Comparison of ENCODE assay signal across 8 mouse cellular contexts in genomic region chr16:29734738-29735250, GRCm38 (mm10).
DNase-seq lines count a peak whose midpoint lies in the region; ATAC-seq lines count a peak whose summit lies in the region.

No protein-coding gene starts in this region.

- peak overlapping the region; percentile 63 to 81 for H3K27ac ChIP-seq in heart, embryonic 14.5 days (replicated peaks in 1 of 2; ENCODE audit: control insufficient read depth in 1 of 2, insufficient read depth in 1 of 2, low read depth in 2 of 2, low read length in 2 of 2)
- peak overlapping the region; percentile 53; the same call in 1 of the 2 replicates for H3K27ac ChIP-seq in kidney, embryonic 14.5 days (ENCODE audit: low read depth, low read length)

- ATAC-seq in heart, embryonic 14.5 days (ENCODE audit: insufficient number of reproducible peaks, insufficient read depth, low FRiP score, low read depth), result peak; percentile 70
- peak; percentile 51 for ATAC-seq in kidney, embryonic 14.5 days (ENCODE audit: low FRiP score, low TSS enrichment)

- H3K4me1 ChIP-seq in heart, embryonic 14.5 days (ENCODE audit: control insufficient read depth in 2 of 2, insufficient read depth in 2 of 2, low read length in 2 of 2), result peaks cover 17 to 27% of the 10 kb centered on the region in 2 experiments
- H3K4me1 ChIP-seq in kidney, embryonic 14.5 days (ENCODE audit: control insufficient read depth, insufficient read depth, low read length), result peaks cover 18% of the 10 kb centered on the region

- peak overlapping the region; percentile 55 for H3K4me2 ChIP-seq in heart, embryonic 14.5 days (ENCODE audit: low read length)
- H3K4me2 ChIP-seq in kidney, embryonic 14.5 days (replicated peaks; ENCODE audit: low read depth, low read length), result no peak overlapping the region; the same call in 1 of the 2 replicates

- peak overlapping the region in 1 of 2 experiments; percentile 14; a peak in 1 of 4 replicates for H3K4me3 ChIP-seq in heart, embryonic 14.5 days (ENCODE audit: control insufficient read depth in 1 of 2, insufficient read depth in 1 of 2, low read depth in 1 of 2, low read length in 2 of 2)
- no peak overlapping the region for H3K4me3 ChIP-seq in kidney, embryonic 14.5 days (ENCODE audit: low read length)

- no peaks in the 10 kb centered on the region for H3K9me3 ChIP-seq in heart, embryonic 14.5 days (ENCODE audit: control insufficient read depth, low read length)
- H3K9me3 ChIP-seq in kidney, embryonic 14.5 days (ENCODE audit: control insufficient read depth, low read length), result no peaks in the 10 kb centered on the region

- peak; percentile 47 to 51 for DNase-seq in cerebellum, postnatal 10 days
- DNase-seq in cerebellum, postnatal 25 days, result no peak
- peak; percentile 85 for DNase-seq in embryo, embryonic 9.5 days (ENCODE audit: extremely low spot score)
- peak; percentile 49 for DNase-seq in lung, postnatal 14 days
- peak; percentile 81 for DNase-seq in yolk sac, embryonic 10.5 days (ENCODE audit: low spot score)
- DNase-seq in urinary bladder, postnatal 25 days (ENCODE audit: low spot score), result no peak

- no peaks in the 10 kb centered on the region for H3K36me3 ChIP-seq in heart, embryonic 14.5 days (ENCODE audit: control insufficient read depth, insufficient read depth, low read length)
- H3K36me3 ChIP-seq in kidney, embryonic 14.5 days (ENCODE audit: control insufficient read depth, insufficient read depth, low read length), result no peaks in the 10 kb centered on the region

- 2% methylated on average over 12 of the region's 12 CpGs for WGBS in heart, embryonic 14.5 days
- 2% methylated on average over 12 of the region's 12 CpGs for WGBS in kidney, embryonic 14.5 days

- H3K27me3 ChIP-seq in heart, embryonic 14.5 days (ENCODE audit: control insufficient read depth, insufficient read depth, low read length), result peaks cover 30% of the 10 kb centered on the region
- H3K27me3 ChIP-seq in kidney, embryonic 14.5 days (ENCODE audit: control insufficient read depth, insufficient read depth, low read length), result peaks cover 17% of the 10 kb centered on the region

- H3K9ac ChIP-seq in heart, embryonic 14.5 days (ENCODE audit: low read length), result no peak overlapping the region
- H3K9ac ChIP-seq in kidney, embryonic 14.5 days (ENCODE audit: low read depth, low read length), result no peak overlapping the region

Comparison
In these comparisons a context has a peak if more than half of its experiments do, and no peak if none do; other contexts are left out.
1. DNase-seq: peak in cerebellum, postnatal 10 days (2 of 2), embryo, embryonic 9.5 days (single experiment), lung, postnatal 14 days (single experiment) and yolk sac, embryonic 10.5 days (single experiment); none in cerebellum, postnatal 25 days (0 of 2) and urinary bladder, postnatal 25 days (single experiment).